ENCODE assay signal across 10 mouse cellular contexts in genomic region chr3:152757464-152758393, GRCm38 (mm10). TPM values are rescaled to one million over a fixed set of nuclear protein-coding genes. Genes with fewer than 3 reads are reported as not detected.
DNase-seq lines count a peak whose midpoint lies in the region; ATAC-seq and TF ChIP-seq lines count a peak whose summit lies in the region.
"Had no signal": no experiment of that assay in that cellular context is flagged by ENCODE, and none has a peak within 500 bp of the region (broad histone marks: within the 10 kb centered on the region; RNA-seq: fewer than 3 reads in every experiment).

No protein-coding gene starts in this region.

- DNase-seq in lung, embryonic 14.5 days: peak; percentile 24
- DNase-seq in lung, adult 18-20 months: no peak
- no peak for DNase-seq in thymus, postnatal 0 days (ENCODE audit: low spot score)
- DNase-seq in kidney, adult 8-10 months: no peak
- no peak for DNase-seq in lung, postnatal 14 days
- DNase-seq: cerebellum, adult 8-10 months had no signal

- no peaks in the 10 kb centered on the region for H3K9me3 ChIP-seq in lung, embryonic 14.5 days (ENCODE audit: low read depth, low read length)
- no peaks in the 10 kb centered on the region for H3K9me3 ChIP-seq in embryonic facial prominence, embryonic 12.5 days
- no peaks in the 10 kb centered on the region for H3K9me3 ChIP-seq in hindbrain, embryonic 12.5 days (replicated peaks)
- H3K9me3 ChIP-seq: megakaryocyte, embryonic 14.5 days had no signal

- no peaks in the 10 kb centered on the region for H3K36me3 ChIP-seq in lung, embryonic 14.5 days (ENCODE audit: insufficient read depth)
- H3K36me3 ChIP-seq in embryonic facial prominence, embryonic 12.5 days: no peaks in the 10 kb centered on the region
- no peaks in the 10 kb centered on the region for H3K36me3 ChIP-seq in hindbrain, embryonic 12.5 days

- WGBS in lung, embryonic 14.5 days: 49% methylated on average over 12 of the region's 12 CpGs
- 73% methylated on average over 12 of the region's 12 CpGs for WGBS in embryonic facial prominence, embryonic 12.5 days
- WGBS in hindbrain, embryonic 12.5 days: 63% methylated on average over 12 of the region's 12 CpGs

- peak overlapping the region; percentile 44; the same call in 1 of the 2 replicates for H3K27ac ChIP-seq in lung, embryonic 14.5 days (ENCODE audit: low read depth)
- peak overlapping the region; percentile 55; the same call in 1 of the 2 replicates for H3K27ac ChIP-seq in embryonic facial prominence, embryonic 12.5 days
- peak overlapping the region; percentile 36 for H3K27ac ChIP-seq in hindbrain, embryonic 12.5 days

- H3K4me3 ChIP-seq in lung, embryonic 14.5 days (ENCODE audit: low read depth, low read length): no peak overlapping the region
- H3K4me3 ChIP-seq in embryonic facial prominence, embryonic 12.5 days: no peak overlapping the region
- H3K4me3 ChIP-seq in hindbrain, embryonic 12.5 days: no peak overlapping the region
- H3K4me3 ChIP-seq: megakaryocyte, embryonic 14.5 days had no signal

- no peak for TF ChIP-seq CTCF in lung, embryonic 14.5 days (IDR thresholded peaks at IDR 0.05; ENCODE audit: low read depth)

- H3K4me2 ChIP-seq in lung, embryonic 14.5 days: no peak overlapping the region
- H3K4me2 ChIP-seq in embryonic facial prominence, embryonic 12.5 days (replicated peaks): no peak overlapping the region
- H3K4me2 ChIP-seq in hindbrain, embryonic 12.5 days (replicated peaks): no peak overlapping the region

- H3K9ac ChIP-seq in lung, embryonic 14.5 days: no peak overlapping the region
- no peak overlapping the region for H3K9ac ChIP-seq in embryonic facial prominence, embryonic 12.5 days
- H3K9ac ChIP-seq in hindbrain, embryonic 12.5 days: 0 out of 2 replicates have a peak overlapping the region, but pooled peaks have one; percentile 15

- no peaks in the 10 kb centered on the region for H3K27me3 ChIP-seq in lung, embryonic 14.5 days (ENCODE audit: insufficient read depth, low read length)
- no peaks in the 10 kb centered on the region for H3K27me3 ChIP-seq in embryonic facial prominence, embryonic 12.5 days
- H3K27me3 ChIP-seq in hindbrain, embryonic 12.5 days: no peaks in the 10 kb centered on the region
- H3K27me3 ChIP-seq: megakaryocyte, embryonic 14.5 days had no signal

- peak; percentile 55 for ATAC-seq in lung, embryonic 14.5 days (ENCODE audit: insufficient read depth)
- peak; percentile 12; the same call in 1 of the 2 replicates for ATAC-seq in embryonic facial prominence, embryonic 12.5 days (ENCODE audit: insufficient number of reproducible peaks, insufficient read depth, low FRiP score, low TSS enrichment)
- ATAC-seq in hindbrain, embryonic 12.5 days (ENCODE audit: low FRiP score): peak; percentile 28; the same call in 1 of the 2 replicates
- ATAC-seq in megakaryocyte-erythroid progenitor cell, adult 5-6 weeks (replicated peaks; ENCODE audit: low FRiP score, low TSS enrichment, poor library complexity, severe bottlenecking): peak; percentile 88

- H3K4me1 ChIP-seq in lung, embryonic 14.5 days (ENCODE audit: insufficient read depth): peaks cover 13% of the 10 kb centered on the region
- H3K4me1 ChIP-seq in embryonic facial prominence, embryonic 12.5 days: peaks cover 29% of the 10 kb centered on the region
- peaks cover 29% of the 10 kb centered on the region for H3K4me1 ChIP-seq in hindbrain, embryonic 12.5 days

RNA-seq across cellular contexts. Expression of gene Pigk, which starts 43.8 kb away (rescaled TPM):
- polyA plus RNA-seq in lung, embryonic 14.5 days (2014; fragmentation: Nextera tagmentation; extraction: Ambion mirVana): 46.2 and 50.3 TPM in 2 replicates
- 40.2 and 51.4 TPM in 2 replicates for polyA plus RNA-seq in embryonic facial prominence, embryonic 12.5 days (2016; fragmentation: Nextera tagmentation; extraction: Ambion mirVana)
- polyA plus RNA-seq in hindbrain, embryonic 12.5 days (2016; fragmentation: Nextera tagmentation; extraction: Ambion mirVana): 46.1 and 50.6 TPM in 2 replicates
- total RNA-seq in megakaryocyte-erythroid progenitor cell, adult 5-6 weeks (2014; fragmentation: Nextera tagmentation): 32.8 and 36.6 TPM in 2 replicates
- total RNA-seq in megakaryocyte-erythroid progenitor cell, adult 5-6 weeks (2017): 63.0 and 64.0 TPM in 2 replicates
- polyA plus RNA-seq in thymus, postnatal 0 days (2015; fragmentation: Nextera tagmentation; extraction: Ambion mirVana): 38.0 and 41.7 TPM in 2 replicates

Comparison
In these comparisons a context has a peak if more than half of its experiments do, and no peak if none do; other contexts are left out.
1. ATAC-seq: peak in every context shown above with its lines; median percentile 88 in megakaryocyte-erythroid progenitor cell, adult 5-6 weeks; 55 in lung, embryonic 14.5 days; 28 in hindbrain, embryonic 12.5 days; 12 in embryonic facial prominence, embryonic 12.5 days.